Mouse (Mus musculus) hindbrain, embryonic 14.5 days (tissue): ENCODE measurements at regions not wholly inside any gene's neighbourhood (a gene's known extent, or its start where the extent isn't known, plus 50 kb on each side); places are given as distances from the start of the nearest gene placed in this dataset.

Experiments used
- ATAC-seq: fragments of 200-750 bp; cut with Nextera tagmentation; 2 replicates; pipeline ENCODE4 v1.8.0; 2017; ENCODE audit warnings: moderate number of reproducible peaks, mild to moderate bottlenecking, moderate TSS enrichment, moderate library complexity; ENCODE audit not compliant: low FRiP score
- DNase-seq: peaks from one replicate; pipeline ENCODE4 v3.0.0-alpha.2; 2015; ENCODE audit warnings: low spot score
- H3K27ac ChIP-seq: fragments of 300-500 bp; sonication (generic); 2 replicates; pipeline ENCODE4 v1.5.1; 2014; ENCODE audit warnings: mild to moderate bottlenecking, moderate library complexity
- H3K27me3 ChIP-seq: fragments of 300-500 bp; sonication (generic); 2 replicates; pipeline ENCODE4 v1.6.1; 2014; ENCODE audit warnings: mild to moderate bottlenecking, low read length, mixed read lengths; ENCODE audit not compliant: control insufficient read depth, insufficient read depth
- H3K36me3 ChIP-seq: fragments of 300-500 bp; sonication (generic); replicated peaks from 2 replicates; pipeline ENCODE4 v1.6.1; 2014; ENCODE audit not compliant: control insufficient read depth, insufficient read depth
- H3K4me1 ChIP-seq: fragments of 300-500 bp; sonication (generic); replicated peaks from 2 replicates; pipeline ENCODE4 v1.6.1; 2014; ENCODE audit warnings: antibody characterized with exemption, low read length, mixed read lengths; ENCODE audit not compliant: control insufficient read depth, insufficient read depth
- H3K4me2 ChIP-seq: fragments of 300-500 bp; sonication (generic); replicated peaks from 2 replicates; pipeline ENCODE4 v1.6.1; 2014; ENCODE audit warnings: mild to moderate bottlenecking, moderate library complexity
- H3K4me3 ChIP-seq: fragments of 300-500 bp; sonication (generic); replicated peaks from 2 replicates; pipeline ENCODE4 v1.5.1; 2014; ENCODE audit warnings: mild to moderate bottlenecking, low read length
- H3K9ac ChIP-seq: fragments of 300-500 bp; sonication (generic); 2 replicates; pipeline ENCODE4 v1.6.1; 2014
- H3K9me3 ChIP-seq: fragments of 300-500 bp; sonication (generic); 2 replicates; pipeline ENCODE4 v1.6.1; 2016; ENCODE audit warnings: low read length; ENCODE audit not compliant: control insufficient read depth
- WGBS: fragments of 180-500 bp; shearing (Covaris S2); extraction: QIAGEN DNeasy Blood & Tissue Kit; methylation state at CpG from one replicate; pipeline ENCODE4 v1.1.7; 2014; 5-methylcytosine and 5-hydroxymethylcytosine counted together

GRCm38 (mm10) chr8:66777115-66777877 lies 80.3 kb downstream of the Npy1r start:
- Histone ChIP-seq H3K4me1 (no peaks in the 10 kb centered on the region), H3K4me3 (no peak overlapping the region), H3K36me3 (no peaks in the 10 kb centered on the region), H3K9me3 (no peaks in the 10 kb centered on the region), H3K27ac (no peak overlapping the region), H3K27me3 (no peaks in the 10 kb centered on the region), H3K9ac (no peak overlapping the region), H3K4me2 (no peak overlapping the region)
- WGBS, result 49% methylated on average over 14 of the region's 14 CpGs
- ATAC-seq, result peak; percentile 59; the same call in 1 of the 2 replicates
- no peak for DNase-seq

GRCm38 (mm10) chr8:66779622-66780021 lies 80.4 kb upstream of the Naf1 start:
- Histone ChIP-seq H3K27me3 (no peaks in the 10 kb centered on the region), H3K4me1 (no peaks in the 10 kb centered on the region), H3K4me3 (no peak overlapping the region), H3K9me3 (no peaks in the 10 kb centered on the region), H3K36me3 (no peaks in the 10 kb centered on the region), H3K9ac (no peak overlapping the region), H3K4me2 (no peak overlapping the region), H3K27ac (no peak overlapping the region)
- 82% methylated on average over 1 of the region's 1 CpGs for WGBS
- ATAC-seq (no peak), DNase-seq (no peak)

DNA sequence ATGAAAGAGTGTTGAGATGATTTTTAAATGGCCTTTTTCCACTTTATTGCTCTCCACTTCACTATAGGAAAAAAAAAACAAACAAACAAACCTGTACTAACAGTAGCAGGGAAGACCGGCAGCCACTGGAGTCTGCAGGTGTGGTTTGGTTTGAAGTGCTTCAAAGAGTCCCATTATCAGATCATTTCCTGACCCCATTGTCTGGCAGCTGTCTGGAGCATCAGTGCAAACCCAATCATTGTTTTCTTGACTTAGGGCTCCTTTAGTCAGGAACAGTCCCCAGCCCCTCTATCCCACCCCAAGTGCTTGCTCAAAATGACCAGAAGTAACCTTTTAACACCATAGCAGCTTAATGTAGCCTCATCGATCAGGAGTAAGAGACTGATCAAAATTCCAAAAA lies 77.4 kb upstream of the Naf1 start:
- Histone ChIP-seq H3K27ac (no peak overlapping the region), H3K4me2 (no peak overlapping the region), H3K27me3 (no peaks in the 10 kb centered on the region), H3K4me3 (no peak overlapping the region), H3K36me3 (no peaks in the 10 kb centered on the region), H3K9me3 (no peaks in the 10 kb centered on the region), H3K9ac (no peak overlapping the region), H3K4me1 (no peaks in the 10 kb centered on the region)
- DNase-seq (no peak), ATAC-seq (no peak)
- 79% methylated on average over 2 of the region's 2 CpGs for WGBS

GRCm38 (mm10) chr8:66785996-66786395 lies 74.0 kb upstream of the Naf1 start:
- ATAC-seq (no peak), DNase-seq (no peak)
- Histone ChIP-seq H3K4me2 (no peak overlapping the region), H3K9ac (no peak overlapping the region), H3K27me3 (no peaks in the 10 kb centered on the region), H3K4me3 (no peak overlapping the region), H3K9me3 (peaks cover under 1% of the 10 kb centered on the region; the same call in 1 of the 2 replicates), H3K36me3 (no peaks in the 10 kb centered on the region), H3K27ac (no peak overlapping the region), H3K4me1 (no peaks in the 10 kb centered on the region)
- 62% methylated on average over 3 of the region's 3 CpGs for WGBS
